Mouse (Mus musculus): ENCODE data around the gene Rnaseh2a.

Gene Rnaseh2a

DNA sequence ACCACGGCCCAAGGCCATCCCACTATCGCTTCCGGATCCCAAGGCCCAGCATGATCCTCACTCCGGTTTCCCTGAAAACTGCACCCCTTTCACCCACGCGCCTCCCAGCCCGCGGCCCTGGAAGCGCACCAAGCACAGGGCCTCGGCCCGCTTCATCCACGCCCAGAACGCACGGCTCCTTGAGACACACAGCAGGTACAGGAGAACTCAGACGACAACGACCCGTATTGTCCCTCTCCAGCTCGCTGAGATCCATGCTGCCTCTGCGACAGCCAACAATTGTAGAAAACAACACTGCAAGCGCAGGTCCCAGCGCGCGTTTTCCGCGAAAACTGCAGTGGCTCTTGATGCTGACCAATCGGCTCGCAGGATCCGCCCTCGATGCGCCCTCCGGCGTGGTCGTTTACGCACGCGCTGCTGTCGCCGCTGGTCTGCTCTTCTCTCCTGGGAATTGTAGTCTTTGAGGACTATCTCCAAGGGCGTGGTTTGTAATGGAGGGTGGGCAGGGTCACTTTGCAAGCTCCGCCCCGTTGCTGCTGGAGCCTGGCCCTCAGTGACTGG lies 3.8 kb downstream of the Rnaseh2a start:
- peak; percentile 91 to 96 for DNase-seq

- DNase-seq = no peak
Observed at GRCm38 (mm10) chr8:84963952-84964351, 5.6 kb downstream of the Rnaseh2a start.

- no peak for DNase-seq
Observed at GRCm38 (mm10) chr8:84959811-84960210, 9.8 kb downstream of the Rnaseh2a start.

DNA sequence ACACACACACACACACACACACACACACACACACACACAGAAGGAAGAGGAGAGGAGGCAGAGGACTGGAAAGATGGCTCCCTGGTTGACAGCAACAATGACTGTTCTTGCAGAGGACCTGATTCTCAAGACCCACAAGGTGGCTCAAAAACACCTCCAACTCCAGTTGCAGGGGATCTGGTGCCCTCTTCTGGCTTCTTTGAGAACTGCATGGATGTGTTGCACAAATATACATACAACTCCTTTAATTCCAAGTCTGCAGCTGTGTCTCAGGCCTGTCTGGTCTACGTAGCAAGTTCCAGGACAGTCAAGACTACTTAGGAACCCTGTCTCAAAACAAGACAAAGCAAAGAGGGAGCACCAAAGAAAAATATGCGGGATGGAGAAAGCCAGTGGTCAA lies 12.8 kb downstream of the Rnaseh2a start:
- DNase-seq = peak; percentile 82 to 85

- no peak for DNase-seq
Observed at GRCm38 (mm10) chr8:84952612-84953255, 16.8 kb downstream of the Rnaseh2a start.

GRCm38 (mm10) chr8:84949753-84950152 lies 19.8 kb downstream of the Rnaseh2a start:
- no peak for DNase-seq

DNA sequence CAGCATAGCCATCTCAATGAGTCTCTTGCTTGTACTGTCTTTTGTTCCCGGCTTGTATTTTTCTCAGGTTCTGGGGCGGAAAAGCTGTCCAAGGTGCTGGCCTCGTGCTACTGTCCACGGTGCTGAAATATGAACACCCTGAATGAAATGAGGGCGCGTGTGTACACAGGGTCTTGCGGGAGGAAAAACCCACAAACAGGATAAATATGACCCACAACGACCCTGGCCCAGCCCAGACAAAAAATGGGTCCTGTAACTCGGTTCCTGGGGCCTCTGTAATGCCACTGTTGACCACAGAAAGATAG lies 22.4 kb downstream of the Rnaseh2a start:
- no peak for DNase-seq

DNA sequence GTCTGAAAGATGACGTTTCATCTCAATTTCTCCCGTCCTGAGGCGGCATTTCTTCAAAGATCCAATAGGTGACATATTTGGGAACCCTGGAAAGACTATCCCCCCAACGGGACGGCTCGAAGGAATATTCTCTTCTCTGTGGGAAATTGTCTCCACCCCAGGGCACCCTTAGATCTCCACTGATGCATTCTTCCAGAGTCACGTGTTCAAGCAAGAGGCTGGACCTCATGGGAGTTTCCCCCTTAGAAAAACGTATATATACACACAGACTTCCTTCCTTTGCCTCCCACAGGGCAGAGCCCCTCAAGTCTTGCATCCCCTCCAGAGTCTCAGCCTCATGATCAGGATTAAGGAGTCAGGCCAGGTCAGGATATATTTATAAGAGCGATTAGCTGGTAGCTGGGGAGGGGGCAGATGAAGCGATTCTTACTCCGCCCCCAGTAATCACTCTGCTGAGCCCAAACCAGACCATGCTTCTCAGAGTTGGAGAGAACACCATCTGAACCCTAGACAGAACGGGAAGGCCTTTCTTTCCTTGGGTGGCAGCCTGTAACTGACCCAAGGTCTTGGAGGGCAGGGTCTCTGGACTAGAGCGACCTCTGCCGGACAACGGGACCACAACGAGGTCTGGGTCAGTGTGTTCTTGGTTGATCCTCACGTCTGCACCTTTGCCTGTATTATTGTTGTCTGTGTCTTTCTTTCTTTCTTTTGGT lies 22.9 kb downstream of the Rnaseh2a start, which contains the start of gene Rtbdn:
Rtbdn (plus strand) TSS at position 464 of the 713 bp plus-strand sequence.
- DNase-seq = peak; percentile 81 to 84

DNA sequence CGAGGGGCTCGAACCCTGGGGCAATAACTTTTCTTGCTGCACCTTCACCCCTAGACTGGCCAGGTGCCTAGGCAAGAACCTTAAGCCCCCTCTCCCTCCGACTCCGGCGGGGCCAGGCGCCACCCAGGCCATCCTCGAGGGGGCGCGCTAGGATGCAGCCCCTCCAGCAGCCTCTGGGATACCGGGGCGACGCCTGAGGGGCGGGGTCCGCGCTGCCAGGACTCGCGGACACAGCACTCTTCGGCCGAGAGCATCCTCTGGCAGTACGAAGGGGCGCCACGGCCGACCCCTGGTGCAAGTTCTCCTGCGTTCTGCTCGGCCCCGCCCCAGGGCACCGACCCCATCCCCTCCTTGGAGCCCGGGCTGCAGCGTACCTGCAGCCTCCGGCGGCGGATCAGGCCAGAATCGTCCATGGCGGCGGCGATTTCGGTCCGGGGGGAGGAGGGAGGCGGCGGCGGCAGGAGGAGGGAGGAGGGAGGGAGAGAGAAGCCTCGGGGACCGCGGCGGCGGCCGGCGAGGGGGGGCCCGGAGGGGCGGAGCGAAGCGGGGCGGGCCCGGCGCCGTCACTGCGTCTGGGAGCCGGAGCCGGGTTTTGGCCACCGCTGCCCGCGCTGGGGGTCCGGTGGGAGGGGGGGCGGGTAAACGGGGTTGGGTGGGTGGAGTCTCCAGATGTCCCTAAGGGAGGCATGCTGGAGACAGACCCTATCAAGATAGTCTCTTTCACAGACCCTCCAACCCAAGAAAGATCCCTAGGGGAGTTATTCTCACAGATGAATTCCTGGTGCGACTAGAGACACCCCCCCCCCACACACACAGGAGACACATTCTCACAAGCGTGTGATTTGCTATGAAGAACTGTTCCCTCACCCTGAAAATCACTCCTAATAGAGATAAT lies 23.7 kb downstream of the Rnaseh2a start:
- peak; percentile 72 to 81 for DNase-seq

GRCm38 (mm10) chr8:84945235-84945632 lies 24.3 kb downstream of the Rnaseh2a start:
- DNase-seq = peak; percentile 58 to 65

DNA sequence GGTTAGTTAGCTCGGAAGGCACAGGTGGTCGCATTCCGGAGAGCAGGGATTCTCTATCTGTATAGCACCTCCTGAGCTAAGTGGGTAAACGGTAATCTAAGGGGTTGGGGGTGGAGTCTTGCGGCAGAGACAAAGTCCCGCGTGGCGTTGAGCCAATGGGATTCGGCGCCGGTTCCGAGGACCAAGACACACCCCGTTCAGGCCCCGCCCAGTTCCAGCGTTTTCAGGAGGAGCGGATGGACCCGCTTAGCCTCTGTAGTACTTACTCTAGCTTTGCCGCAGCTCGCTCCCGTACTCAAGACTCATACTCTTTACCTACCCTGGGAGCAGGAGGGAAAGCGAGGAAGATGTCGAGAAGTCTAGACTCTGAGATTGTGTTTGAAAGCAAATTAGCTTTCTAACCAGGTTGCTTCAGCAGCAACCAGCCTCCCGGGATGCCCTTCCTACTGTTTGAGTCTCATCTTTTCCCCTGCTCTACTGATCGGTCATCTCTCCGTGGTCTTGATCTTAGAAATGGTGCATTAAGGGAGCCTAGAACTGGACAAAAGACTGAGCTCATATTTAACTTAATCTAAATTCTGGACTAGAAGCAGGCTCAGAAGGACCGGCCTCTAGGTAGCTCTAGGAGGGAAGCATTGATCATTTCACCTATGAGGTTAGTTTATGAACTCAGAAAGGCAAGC lies 24.9 kb downstream of the Rnaseh2a start:
- peak; percentile 85 to 90 for DNase-seq

GRCm38 (mm10) chr8:84943699-84944098 lies 25.9 kb downstream of the Rnaseh2a start:
- no peak for DNase-seq

- no peak for DNase-seq
Observed at GRCm38 (mm10) chr8:84937620-84938485, 31.7 kb downstream of the Rnaseh2a start.

- peak; percentile 87 to 93 for DNase-seq
Observed at GRCm38 (mm10) chr8:84936962-84937546, 32.5 kb downstream of the Rnaseh2a start, which contains the start of gene Mast1. Mast1 (minus strand) TSS chr8:84937359.

DNA sequence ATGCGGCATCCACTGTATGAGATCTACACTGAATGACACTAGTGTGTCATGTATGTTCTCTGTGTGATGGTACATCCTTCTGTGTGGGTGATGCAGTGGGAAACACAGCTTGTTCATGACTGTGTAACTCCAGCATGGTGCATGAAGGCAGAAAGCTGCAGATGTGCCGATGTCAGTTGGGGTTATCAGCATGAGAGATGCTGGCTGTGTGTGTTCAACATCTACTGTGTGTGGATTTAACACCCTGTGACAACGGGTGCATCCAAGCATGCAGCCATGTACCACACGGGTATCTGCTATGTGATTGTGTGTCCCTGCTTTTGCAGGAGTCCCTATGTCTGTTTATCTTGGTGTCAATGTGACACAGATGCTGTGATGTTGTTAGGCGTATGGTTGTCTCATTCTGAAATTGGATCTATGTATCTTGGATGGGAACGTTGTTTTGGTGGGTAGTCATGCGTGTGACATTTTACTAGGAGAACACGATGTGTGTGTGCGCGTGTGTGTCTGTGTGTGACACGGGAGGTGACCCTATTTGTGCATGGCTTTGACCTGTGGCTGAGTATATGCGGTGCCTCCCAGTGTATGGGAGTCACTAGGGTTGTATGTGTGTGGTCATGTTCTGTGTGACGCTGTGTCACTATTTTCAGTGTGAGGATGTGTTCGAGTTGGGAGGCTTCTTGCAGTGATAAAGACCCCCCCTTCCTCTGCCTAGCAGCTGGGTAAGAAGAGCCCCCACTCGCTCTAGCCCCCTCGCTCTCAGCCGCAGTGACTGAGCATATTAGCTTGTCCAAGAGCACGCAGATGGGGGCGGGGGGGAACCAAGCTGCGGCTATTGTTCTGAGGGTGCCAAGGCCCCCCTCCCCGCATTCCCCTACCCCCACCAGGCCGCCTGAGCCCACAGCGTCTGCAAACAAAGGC lies 33.3 kb downstream of the Rnaseh2a start:
- peak in 1 of 2 experiments; percentile 51 for DNase-seq

- peak; percentile 60 to 66 for DNase-seq
Observed at GRCm38 (mm10) chr8:84935489-84935888, 34.1 kb downstream of the Rnaseh2a start.

GRCm38 (mm10) chr8:84934860-84935259 lies 34.7 kb downstream of the Rnaseh2a start:
- peak; percentile 84 to 90 for DNase-seq

DNA sequence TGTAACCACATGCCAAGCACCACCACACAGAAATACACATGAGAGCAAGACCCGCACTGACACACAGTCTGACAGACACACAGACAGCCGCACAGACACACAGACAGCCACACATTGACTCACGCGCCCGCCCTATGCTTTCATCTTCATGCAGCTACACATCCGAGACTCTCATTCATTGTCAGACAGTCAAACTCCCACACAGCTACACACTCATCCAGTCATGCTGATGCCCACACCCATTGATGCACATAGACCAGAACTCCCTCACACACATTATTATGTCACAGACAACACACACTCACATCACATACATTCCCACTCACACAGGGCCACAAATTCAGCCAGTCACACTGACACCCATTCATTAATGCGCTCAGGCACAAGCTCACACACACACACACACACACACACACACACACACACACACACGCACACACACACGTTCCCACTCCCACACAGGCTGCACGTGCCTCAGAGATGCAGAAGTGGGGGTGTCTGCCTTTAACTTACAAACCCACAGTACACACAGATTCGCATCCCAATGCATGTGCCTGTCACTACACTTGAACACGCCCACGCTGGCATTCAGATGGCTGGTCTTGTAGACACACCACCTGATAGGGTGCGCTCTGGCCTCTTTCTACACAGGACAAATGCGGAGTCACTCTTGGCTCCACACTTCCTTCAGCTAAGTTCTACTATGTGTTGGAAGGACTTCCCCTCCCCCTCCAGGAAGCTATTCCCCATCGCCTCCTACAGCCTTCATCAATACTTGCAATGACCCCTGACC lies 35.6 kb downstream of the Rnaseh2a start:
- no peak for DNase-seq

DNA sequence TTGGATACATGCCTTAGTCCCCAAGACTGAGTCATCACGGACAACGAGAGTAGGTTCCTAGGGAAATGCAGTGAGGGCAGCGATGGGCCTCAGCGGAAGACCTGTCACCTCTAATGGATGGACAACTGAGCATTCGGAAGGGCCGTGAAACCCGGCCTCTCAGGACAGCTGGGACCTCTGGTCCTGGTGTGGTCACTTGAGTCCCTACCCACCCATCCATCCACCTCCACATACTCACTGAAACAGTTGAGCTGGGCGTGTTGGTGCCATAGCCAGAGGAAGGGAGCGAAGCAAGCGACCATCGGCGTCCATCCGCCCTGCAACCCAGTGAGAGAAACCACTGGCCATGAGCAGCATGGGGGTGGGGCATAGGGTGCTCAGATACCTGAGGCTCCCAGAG lies 39.0 kb downstream of the Rnaseh2a start:
- DNase-seq = no peak
